Mouse (Mus musculus): Measurements from ENCODE around the gene Esp31. TPM values are rescaled to one million over a fixed set of nuclear protein-coding genes. Genes with fewer than 3 reads are reported as not detected.

Esp31 gene
- total RNA-seq (2021): not detected
- long read RNA-seq: 0 reads

GRCm38 (mm10) chr17:38639147-38639546, at the start of gene Esp31:
Gene Esp31, plus strand, starts transcription at chr17:38639447.
- no peak for DNase-seq (ENCODE audit: low spot score in 2 of 2)

Other genes starting within 250 kb of the Esp31 start
- not detected for gene Esp36, start 219.3 kb upstream of the Esp31 start, total RNA-seq (2021)
- gene Esp34, start 85.3 kb upstream of the Esp31 start, total RNA-seq (2021): not detected

All from layer of hippocampus, adult 18-20 months (tissue).